Mouse (Mus musculus) liver, embryonic 12.5 days (tissue): ENCODE measurements around the gene Myt1. TPM values are rescaled to one million over a fixed set of nuclear protein-coding genes. Genes with fewer than 3 reads are reported as not detected.

Experiments used
- ATAC-seq: fragments of 200-750 bp; cut with Nextera tagmentation; 2 replicates; pipeline ENCODE4 v1.8.0; 2017; ENCODE audit warnings: moderate number of reproducible peaks, mild to moderate bottlenecking, moderate library complexity
- H3K27ac ChIP-seq: fragments of 300-500 bp; sonication (generic); 2 replicates; pipeline ENCODE4 v1.5.1; 2016; ENCODE audit warnings: mild to moderate bottlenecking
- H3K27me3 ChIP-seq: fragments of 300-500 bp; sonication (generic); replicated peaks from 2 replicates; pipeline ENCODE4 v1.6.1; 2016; ENCODE audit warnings: mild to moderate bottlenecking, moderate library complexity
- H3K36me3 ChIP-seq: fragments of 300-500 bp; sonication (generic); 2 replicates; pipeline ENCODE4 v1.6.1; 2016; ENCODE audit warnings: mild to moderate bottlenecking, moderate library complexity
- H3K4me1 ChIP-seq: fragments of 300-500 bp; sonication (generic); 2 replicates; pipeline ENCODE4 v1.6.1; 2016
- H3K4me2 ChIP-seq: fragments of 300-500 bp; sonication (generic); 2 replicates; pipeline ENCODE4 v1.6.1; 2016; ENCODE audit warnings: mild to moderate bottlenecking, moderate library complexity
- H3K4me3 ChIP-seq: fragments of 300-500 bp; sonication (generic); 2 replicates; pipeline ENCODE4 v1.5.1; 2016; ENCODE audit warnings: mild to moderate bottlenecking, moderate library complexity
- H3K9ac ChIP-seq: fragments of 300-500 bp; sonication (generic); 2 replicates; pipeline ENCODE4 v1.6.1; 2016; ENCODE audit warnings: mild to moderate bottlenecking, moderate library complexity
- H3K9me3 ChIP-seq: fragments of 300-500 bp; sonication (generic); replicated peaks from 2 replicates; pipeline ENCODE4 v1.6.1; 2016; ENCODE audit warnings: mild to moderate bottlenecking, moderate library complexity
- WGBS: fragments of 180-500 bp; shearing (Covaris S2); methylation state at CpG from one replicate; pipeline ENCODE4 v1.1.7; 2016; ENCODE audit not compliant: insufficient replicate concordance; 5-methylcytosine and 5-hydroxymethylcytosine counted together
- polyA plus RNA-seq: library from polyadenylated mRNA; unstranded; fragments of >200 nt; fragmentation: Nextera tagmentation; extraction: Ambion mirVana; gene quantifications from 2 replicates; pipeline ENCODE4 v1.2.1, GENCODE M21; 2016

Myt1 gene
- polyA plus RNA-seq, 1 experiment from 2014 or later: 0.07 TPM

DNA sequence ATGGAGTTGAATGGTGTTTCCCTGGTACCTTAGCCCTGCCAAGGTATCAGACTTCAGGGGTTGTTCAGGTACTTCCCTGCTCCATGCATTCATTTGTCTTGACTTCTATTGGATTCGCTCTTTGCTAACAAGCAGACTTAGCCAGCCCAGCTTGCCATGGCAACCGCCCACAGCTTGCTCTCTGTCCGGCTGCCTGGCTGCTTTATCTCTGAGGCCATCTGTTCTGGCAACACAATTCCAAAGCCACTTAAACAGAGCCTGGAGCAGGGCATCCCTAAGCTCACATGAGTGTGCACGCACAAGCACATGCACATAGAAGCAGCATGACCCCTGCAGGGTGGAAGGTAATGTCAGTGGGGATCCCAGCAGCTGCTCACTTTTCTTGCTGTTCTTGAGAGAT, 4.1 kb upstream of the Myt1 start:
- Histone ChIP-seq H3K27ac (no peak overlapping the region), H3K4me3 (no peak overlapping the region), H3K4me2 (no peak overlapping the region), H3K4me1 (no peaks in the 10 kb centered on the region), H3K9ac (no peak overlapping the region), H3K36me3 (no peaks in the 10 kb centered on the region), H3K27me3 (peaks cover 14% of the 10 kb centered on the region), H3K9me3 (no peaks in the 10 kb centered on the region)
- ATAC-seq: no peak
- 26% methylated on average over 4 of the region's 4 CpGs for WGBS

- ATAC-seq: no peak
- 38% methylated on average over 14 of the region's 14 CpGs for WGBS
- Histone ChIP-seq H3K27ac (no peak overlapping the region), H3K4me3 (no peak overlapping the region), H3K9me3 (no peaks in the 10 kb centered on the region), H3K27me3 (peaks cover 19% of the 10 kb centered on the region), H3K4me2 (no peak overlapping the region), H3K9ac (no peak overlapping the region), H3K4me1 (no peaks in the 10 kb centered on the region), H3K36me3 (no peaks in the 10 kb centered on the region)
These were observed 875 bp downstream of the Myt1 start for GRCm38 (mm10) chr2:181763886-181764527.

DNA sequence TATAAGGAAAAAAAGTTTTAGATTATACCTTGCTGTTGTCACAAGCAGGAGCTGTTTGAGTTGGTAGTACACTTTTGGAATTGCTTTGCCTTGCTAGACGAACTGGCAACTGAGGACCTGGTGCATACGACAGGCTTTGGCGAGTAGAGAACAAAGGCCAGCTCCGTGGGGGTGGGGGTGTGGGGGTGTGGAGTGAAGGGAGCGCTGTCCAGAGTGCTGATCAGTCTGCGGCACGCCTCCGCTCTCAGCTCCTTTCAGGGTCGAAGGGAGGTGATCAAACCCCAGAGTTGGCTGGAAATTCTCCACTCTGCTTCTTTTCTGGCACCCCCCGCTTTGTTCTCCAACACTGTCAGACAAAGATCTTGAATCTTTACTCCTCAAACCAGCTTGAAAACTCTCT, 1.5 kb downstream of the Myt1 start:
- Histone ChIP-seq H3K4me2 (no peak overlapping the region), H3K4me1 (no peaks in the 10 kb centered on the region), H3K9me3 (no peaks in the 10 kb centered on the region), H3K36me3 (no peaks in the 10 kb centered on the region), H3K4me3 (no peak overlapping the region), H3K9ac (no peak overlapping the region), H3K27me3 (peaks cover 19% of the 10 kb centered on the region), H3K27ac (no peak overlapping the region)
- ATAC-seq: no peak
- WGBS: 3% methylated on average over 10 of the region's 10 CpGs

GRCm38 (mm10) chr2:181765251-181765650, 2.1 kb downstream of the Myt1 start:
- Histone ChIP-seq H3K27me3 (peaks cover 19% of the 10 kb centered on the region), H3K36me3 (no peaks in the 10 kb centered on the region), H3K4me3 (no peak overlapping the region), H3K4me2 (no peak overlapping the region), H3K9me3 (no peaks in the 10 kb centered on the region), H3K4me1 (no peaks in the 10 kb centered on the region), H3K27ac (no peak overlapping the region), H3K9ac (no peak overlapping the region)
- ATAC-seq: no peak
- 62% methylated on average over 4 of the region's 4 CpGs for WGBS

- no peaks in the 10 kb centered on the region for H3K4me1 ChIP-seq
- H3K27me3 ChIP-seq: peaks cover 19% of the 10 kb centered on the region
- H3K36me3 ChIP-seq: no peaks in the 10 kb centered on the region
- H3K4me2 ChIP-seq: no peak overlapping the region
- no peaks in the 10 kb centered on the region for H3K9me3 ChIP-seq
- no peak overlapping the region for H3K27ac ChIP-seq
- WGBS: 60% methylated on average over 14 of the region's 14 CpGs
- no peak for ATAC-seq
- no peak overlapping the region for H3K9ac ChIP-seq
- no peak overlapping the region for H3K4me3 ChIP-seq
These were observed 3.8 kb downstream of the Myt1 start for GRCm38 (mm10) chr2:181766672-181767557.

GRCm38 (mm10) chr2:181768451-181768850, 5.3 kb downstream of the Myt1 start:
- Histone ChIP-seq H3K27ac (no peak overlapping the region), H3K27me3 (peaks cover 12% of the 10 kb centered on the region), H3K4me3 (no peak overlapping the region), H3K4me1 (no peaks in the 10 kb centered on the region), H3K9me3 (no peaks in the 10 kb centered on the region), H3K36me3 (no peaks in the 10 kb centered on the region), H3K9ac (no peak overlapping the region), H3K4me2 (no peak overlapping the region)
- ATAC-seq: no peak

- peaks cover 4% of the 10 kb centered on the region; the same call in 1 of the 2 replicates for H3K27me3 ChIP-seq
- H3K9me3 ChIP-seq: no peaks in the 10 kb centered on the region
- no peaks in the 10 kb centered on the region for H3K36me3 ChIP-seq
- H3K4me2 ChIP-seq: no peak overlapping the region
- no peak overlapping the region for H3K27ac ChIP-seq
- 71% methylated on average over 2 of the region's 2 CpGs for WGBS
- H3K4me3 ChIP-seq: no peak overlapping the region
- no peak overlapping the region for H3K9ac ChIP-seq
- no peaks in the 10 kb centered on the region for H3K4me1 ChIP-seq
- ATAC-seq: no peak
These were observed 6.3 kb downstream of the Myt1 start for GRCm38 (mm10) chr2:181769397-181769796.

- H3K36me3 ChIP-seq: no peaks in the 10 kb centered on the region
- 50% methylated on average over 2 of the region's 2 CpGs for WGBS
- no peak overlapping the region for H3K27ac ChIP-seq
- H3K9me3 ChIP-seq: no peaks in the 10 kb centered on the region
- H3K27me3 ChIP-seq: no peaks in the 10 kb centered on the region; the same call in 1 of the 2 replicates
- no peak overlapping the region for H3K4me3 ChIP-seq
- no peak overlapping the region for H3K4me2 ChIP-seq
- H3K9ac ChIP-seq: no peak overlapping the region
- ATAC-seq: no peak
- H3K4me1 ChIP-seq: no peaks in the 10 kb centered on the region
These were observed 10.1 kb downstream of the Myt1 start for GRCm38 (mm10) chr2:181773203-181773602.

GRCm38 (mm10) chr2:181775786-181776185, 12.7 kb downstream of the Myt1 start:
- Histone ChIP-seq H3K4me2 (no peak overlapping the region), H3K27ac (no peak overlapping the region), H3K4me1 (no peaks in the 10 kb centered on the region), H3K4me3 (no peak overlapping the region), H3K9ac (no peak overlapping the region), H3K27me3 (no peaks in the 10 kb centered on the region; the same call in 1 of the 2 replicates), H3K36me3 (no peaks in the 10 kb centered on the region), H3K9me3 (no peaks in the 10 kb centered on the region)
- no peak for ATAC-seq
- 37% methylated on average over 1 of the region's 1 CpGs for WGBS

DNA sequence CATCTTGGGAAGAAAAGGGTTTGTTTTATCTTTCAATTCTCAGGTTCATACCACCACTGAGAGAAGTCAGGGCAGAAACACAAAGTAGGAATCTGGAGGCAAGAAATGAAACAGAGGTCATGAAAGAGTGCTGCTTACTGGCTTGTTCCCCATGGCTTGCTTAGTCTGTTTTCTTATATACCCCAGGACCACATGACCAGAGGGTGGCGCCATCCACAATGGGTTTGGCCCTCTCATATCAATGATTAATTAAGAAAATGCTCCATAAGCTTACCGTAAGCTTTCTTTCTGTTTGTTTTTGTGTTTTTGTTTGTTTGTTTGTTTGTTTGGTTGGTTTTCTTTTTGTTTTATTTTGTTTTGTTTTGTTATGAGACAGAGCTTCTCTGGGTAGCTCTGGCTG, 14.6 kb downstream of the Myt1 start:
- H3K4me1 ChIP-seq: no peaks in the 10 kb centered on the region
- no peak overlapping the region for H3K27ac ChIP-seq
- H3K9ac ChIP-seq: no peak overlapping the region
- no peak overlapping the region for H3K4me3 ChIP-seq
- no peaks in the 10 kb centered on the region for H3K9me3 ChIP-seq
- H3K4me2 ChIP-seq: no peak overlapping the region
- no peaks in the 10 kb centered on the region for H3K36me3 ChIP-seq
- ATAC-seq: no peak
- WGBS: 33% methylated on average over 2 of the region's 2 CpGs
- no peaks in the 10 kb centered on the region for H3K27me3 ChIP-seq

GRCm38 (mm10) chr2:181781421-181781820, 18.3 kb downstream of the Myt1 start:
- Histone ChIP-seq H3K4me2 (no peak overlapping the region), H3K36me3 (no peaks in the 10 kb centered on the region), H3K27me3 (no peaks in the 10 kb centered on the region), H3K9me3 (no peaks in the 10 kb centered on the region), H3K4me3 (no peak overlapping the region), H3K9ac (no peak overlapping the region), H3K27ac (no peak overlapping the region), H3K4me1 (no peaks in the 10 kb centered on the region)
- ATAC-seq: no peak
- WGBS: 41% methylated on average over 1 of the region's 1 CpGs

DNA sequence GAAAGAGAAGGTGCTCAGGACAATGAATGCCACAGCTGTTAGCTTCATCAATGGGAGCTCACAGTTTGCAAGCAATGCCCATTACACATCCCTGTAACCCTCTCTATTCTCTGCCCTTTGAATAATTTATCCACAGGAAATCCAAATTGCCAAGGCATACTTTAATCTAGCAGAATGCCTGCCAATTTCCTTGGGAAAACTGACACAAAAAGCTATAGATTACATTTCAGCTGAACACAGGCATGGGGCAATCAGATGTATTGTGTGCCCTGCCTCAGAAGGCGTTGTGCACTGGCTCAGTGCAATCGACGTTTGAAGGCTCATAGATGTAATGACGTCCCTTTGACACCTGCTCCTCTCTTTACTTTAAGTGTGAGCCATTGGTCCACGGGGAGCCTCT, 24.7 kb downstream of the Myt1 start:
- H3K36me3 ChIP-seq: no peaks in the 10 kb centered on the region
- H3K4me2 ChIP-seq: no peak overlapping the region
- ATAC-seq: no peak
- WGBS: 56% methylated on average over 5 of the region's 5 CpGs
- H3K27me3 ChIP-seq: no peaks in the 10 kb centered on the region
- no peak overlapping the region for H3K4me3 ChIP-seq
- H3K27ac ChIP-seq: no peak overlapping the region
- no peaks in the 10 kb centered on the region for H3K4me1 ChIP-seq
- no peak overlapping the region for H3K9ac ChIP-seq
- H3K9me3 ChIP-seq: no peaks in the 10 kb centered on the region
